Mouse (Mus musculus) frontal cortex, postnatal 25 days (tissue): Measurements from ENCODE around the gene Stx6.

ENCODE experiments used
- DNase-seq, 2 experiments: peaks; one replicate each; pipeline ENCODE4 v3.0.0; 2022; ENCODE audit warnings: low spot score in 2 of 2

The Stx6 gene

DNA sequence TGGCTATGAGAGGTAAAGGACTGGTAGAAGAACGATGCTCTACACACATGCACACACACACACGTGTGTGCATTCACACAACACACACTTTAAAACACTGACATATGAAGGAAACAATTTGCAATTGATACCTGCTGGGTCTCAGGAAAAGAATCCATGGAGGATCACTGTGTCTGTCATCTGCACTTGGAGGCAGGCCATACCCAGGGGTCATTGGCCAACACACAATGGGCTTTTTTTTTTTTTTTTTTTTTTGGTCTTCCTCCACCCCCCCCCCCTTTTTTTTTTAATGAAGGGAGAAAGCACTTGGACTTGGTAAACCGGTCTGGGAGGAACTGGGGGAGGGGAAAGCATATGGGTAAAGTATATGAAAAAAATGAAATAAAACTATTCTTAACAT is 49.3 kb downstream of the Stx6 start:
- DNase-seq = no peak

DNA sequence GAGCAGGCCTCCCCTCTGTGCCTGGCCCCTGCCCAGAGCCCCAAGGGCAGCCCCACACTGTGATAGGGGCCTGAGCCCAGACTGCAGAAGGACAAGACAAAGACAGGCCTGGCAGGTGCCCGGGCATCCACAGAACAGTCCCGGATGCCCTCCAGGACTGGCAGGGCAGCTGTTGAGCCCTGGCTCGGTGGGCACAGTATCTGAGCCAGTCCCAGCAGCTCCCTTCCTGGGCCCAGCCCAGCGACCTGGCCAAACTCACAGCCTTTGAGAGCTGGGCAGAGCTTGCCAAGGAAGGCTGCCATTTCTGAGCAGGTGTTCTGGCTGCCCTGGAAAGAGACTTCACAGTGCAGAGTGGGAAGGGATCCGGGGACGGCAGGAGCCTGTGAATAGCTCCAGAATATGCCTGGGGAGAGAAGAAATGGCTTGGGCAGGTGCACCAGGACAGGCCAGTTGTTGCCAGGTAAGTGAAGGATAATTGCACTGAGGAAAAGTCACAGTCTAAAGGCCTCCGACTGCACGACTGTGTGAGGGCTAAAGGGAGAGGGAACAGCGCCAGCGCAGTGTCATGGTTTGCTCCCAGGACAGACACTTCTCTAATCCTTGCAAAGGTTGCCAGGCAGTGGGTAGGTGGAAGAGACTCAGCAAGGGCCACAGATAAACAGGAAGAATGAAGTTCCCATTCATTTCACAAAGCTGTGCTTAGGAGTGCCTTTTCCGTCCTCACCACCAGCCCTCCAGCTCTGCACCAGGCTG is 51.7 kb downstream of the Stx6 start:
- no peak for DNase-seq

DNA sequence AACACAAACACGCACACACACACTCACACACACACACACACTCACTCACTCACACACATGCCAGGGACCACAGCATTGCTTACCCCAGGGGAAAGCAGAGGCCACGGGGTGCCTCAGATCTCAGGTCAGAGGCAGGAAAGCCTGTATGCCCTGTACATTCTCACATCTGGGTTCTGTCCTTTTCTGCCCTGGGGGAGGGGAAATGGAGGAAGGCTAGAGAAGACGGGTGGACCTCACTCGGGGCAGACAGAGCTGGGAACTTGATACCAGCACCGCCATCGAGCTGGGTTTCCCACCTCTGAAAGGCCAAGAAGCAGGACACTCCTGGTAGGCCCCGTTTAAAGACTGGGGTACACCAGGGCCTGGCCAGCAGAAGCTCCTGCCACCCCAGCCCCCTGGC is 52.5 kb downstream of the Stx6 start:
- no peak for DNase-seq

DNA sequence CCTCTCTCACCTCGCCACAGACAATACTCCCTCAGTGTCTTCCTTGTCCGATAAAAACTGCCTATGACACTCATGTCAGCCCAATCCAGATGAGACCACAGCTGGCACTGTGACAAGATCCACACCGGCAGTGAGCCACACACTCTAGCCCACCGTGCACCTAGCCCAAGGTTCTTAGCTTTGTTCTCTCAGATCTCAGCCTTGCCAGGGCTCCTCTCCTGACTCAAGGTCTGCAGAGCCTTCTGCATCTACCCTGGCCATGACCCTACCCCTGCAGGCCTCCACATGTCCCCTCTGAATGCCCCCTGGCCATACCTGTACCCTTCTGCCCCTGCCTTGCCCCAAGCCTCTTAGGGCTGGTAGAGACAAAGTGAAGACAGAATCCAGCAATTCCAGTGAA is 53.6 kb downstream of the Stx6 start:
- no peak for DNase-seq

- no peak for DNase-seq
Measured at GRCm38 (mm10) chr1:155212493-155212892, 54.0 kb downstream of the Stx6 start.

- DNase-seq = no peak
Measured at GRCm38 (mm10) chr1:155212936-155213774, 54.6 kb downstream of the Stx6 start.

- DNase-seq = no peak
Measured at GRCm38 (mm10) chr1:155213912-155214311, 55.4 kb downstream of the Stx6 start.

GRCm38 (mm10) chr1:155215066-155215764 is 56.7 kb downstream of the Stx6 start:
- DNase-seq = no peak

- no peak for DNase-seq
Measured at GRCm38 (mm10) chr1:155216313-155216712, 57.8 kb downstream of the Stx6 start.

- DNase-seq = no peak
Measured at GRCm38 (mm10) chr1:155216844-155217243, 58.3 kb downstream of the Stx6 start.

DNA sequence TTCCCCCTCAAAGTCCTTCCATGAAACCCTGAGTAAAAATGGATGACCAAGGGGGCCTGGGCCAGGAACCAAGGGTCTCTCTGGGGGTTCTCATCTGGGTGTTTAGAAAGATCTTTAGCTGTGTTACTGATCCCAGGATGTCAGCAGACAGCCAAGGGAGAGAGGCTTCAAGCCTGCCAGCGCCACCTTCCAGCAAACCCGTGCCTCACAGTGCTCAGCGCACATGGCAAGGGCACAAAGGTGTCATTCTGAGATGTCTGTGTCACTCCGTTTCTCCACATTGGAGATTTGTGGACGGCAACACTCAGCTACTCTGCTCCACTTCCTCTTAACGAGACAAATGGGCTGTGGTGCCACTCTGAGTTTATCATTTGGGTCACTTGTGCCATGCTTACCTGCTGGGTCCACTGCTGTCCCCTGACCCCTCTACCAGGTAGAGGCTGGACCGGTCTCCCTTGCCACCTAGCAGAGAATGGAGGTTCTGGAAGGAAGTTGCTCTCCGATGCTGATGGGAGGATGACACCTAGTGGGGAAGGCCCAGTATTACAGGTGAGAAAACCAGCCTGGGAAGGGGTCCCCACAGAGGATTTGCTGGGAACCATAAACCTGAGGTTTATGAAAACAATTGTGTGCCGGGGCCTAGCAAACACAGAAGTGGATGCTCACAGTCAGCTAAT is 59.5 kb downstream of the Stx6 start:
- DNase-seq = no peak

DNA sequence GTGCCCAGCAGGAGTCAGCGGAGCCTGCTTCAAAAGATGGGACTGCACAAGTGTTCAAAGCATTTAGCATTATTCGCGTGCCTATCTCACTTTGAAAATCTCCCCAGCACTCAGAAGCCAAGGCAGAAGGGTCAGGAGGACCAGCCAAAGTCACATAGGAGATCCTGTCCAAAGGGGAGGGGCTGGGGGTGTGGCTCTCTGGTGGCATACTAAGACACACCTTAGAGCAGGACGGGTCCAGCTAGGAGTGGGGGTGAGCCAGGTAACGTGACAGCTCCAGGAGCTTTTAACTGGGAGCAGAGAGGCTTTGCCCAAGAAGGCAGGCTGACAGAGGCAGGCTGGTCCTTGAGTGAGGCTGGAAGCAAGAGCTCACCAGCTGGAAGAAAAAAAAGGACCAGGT is 60.4 kb downstream of the Stx6 start:
- no peak for DNase-seq

DNA sequence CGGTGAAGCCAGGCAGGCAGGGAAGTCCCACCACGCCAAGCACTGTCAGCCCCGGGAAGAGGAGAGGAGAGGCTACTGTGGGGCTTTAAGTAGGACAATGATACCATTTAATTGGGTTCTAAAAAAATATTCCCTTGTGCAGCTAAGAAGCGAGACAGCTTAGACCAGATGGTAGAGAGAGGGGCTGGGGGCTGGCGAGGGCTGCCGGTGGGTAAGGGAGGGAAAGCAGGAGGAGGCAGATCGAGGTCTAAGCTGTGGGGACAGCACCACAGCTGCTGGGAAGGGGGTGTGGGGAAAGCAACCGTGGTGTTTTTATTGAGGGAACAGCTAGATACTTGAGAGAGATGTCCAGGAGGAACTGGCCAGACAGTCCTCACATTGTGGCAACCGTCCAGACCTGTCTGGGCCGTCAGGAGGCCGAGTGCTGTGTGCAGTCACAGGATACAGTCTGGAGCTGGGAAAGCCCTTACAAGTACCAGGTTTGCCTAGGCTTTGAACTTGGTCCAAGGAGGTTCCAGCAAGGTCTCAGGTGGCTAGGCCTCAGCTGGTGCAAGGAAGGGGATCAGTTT is 63.7 kb downstream of the Stx6 start:
- DNase-seq = no peak

GRCm38 (mm10) chr1:155223036-155223435 is 64.5 kb downstream of the Stx6 start:
- no peak for DNase-seq

DNA sequence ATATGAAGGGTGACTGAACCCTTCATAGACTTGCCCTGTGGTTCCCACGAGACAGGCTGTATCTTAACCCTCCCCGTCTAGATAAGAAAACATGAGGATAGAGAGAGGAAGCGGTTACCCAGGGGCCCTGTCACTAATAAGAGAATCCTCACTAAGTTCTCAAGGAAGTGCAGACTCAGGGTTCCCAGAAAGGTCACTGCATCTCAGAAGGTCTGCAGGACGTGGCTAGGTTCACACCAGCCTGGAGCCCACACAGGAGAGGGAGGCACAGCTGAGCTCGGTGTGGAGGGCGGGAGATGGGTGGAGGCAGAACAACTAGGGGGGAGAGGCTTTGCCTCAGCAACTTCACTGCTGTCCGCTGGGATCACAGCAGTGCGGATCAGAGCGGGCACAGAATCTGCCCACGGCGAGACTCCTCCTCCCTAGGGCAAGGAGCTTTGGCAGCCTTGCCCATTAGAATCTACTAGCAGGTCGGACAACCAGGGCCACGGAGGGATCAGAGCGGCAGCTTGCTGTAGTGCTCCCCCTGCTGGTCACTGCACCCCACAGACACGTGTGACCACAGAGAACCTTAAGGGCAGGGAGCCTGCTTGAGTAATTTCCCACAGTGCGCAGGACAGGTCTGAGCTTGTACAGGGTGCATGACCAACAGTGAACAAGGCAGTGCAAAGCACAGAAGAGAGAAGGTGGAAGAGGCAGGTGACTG is 65.5 kb downstream of the Stx6 start:
- peak; percentile 62 to 67 for DNase-seq

DNA sequence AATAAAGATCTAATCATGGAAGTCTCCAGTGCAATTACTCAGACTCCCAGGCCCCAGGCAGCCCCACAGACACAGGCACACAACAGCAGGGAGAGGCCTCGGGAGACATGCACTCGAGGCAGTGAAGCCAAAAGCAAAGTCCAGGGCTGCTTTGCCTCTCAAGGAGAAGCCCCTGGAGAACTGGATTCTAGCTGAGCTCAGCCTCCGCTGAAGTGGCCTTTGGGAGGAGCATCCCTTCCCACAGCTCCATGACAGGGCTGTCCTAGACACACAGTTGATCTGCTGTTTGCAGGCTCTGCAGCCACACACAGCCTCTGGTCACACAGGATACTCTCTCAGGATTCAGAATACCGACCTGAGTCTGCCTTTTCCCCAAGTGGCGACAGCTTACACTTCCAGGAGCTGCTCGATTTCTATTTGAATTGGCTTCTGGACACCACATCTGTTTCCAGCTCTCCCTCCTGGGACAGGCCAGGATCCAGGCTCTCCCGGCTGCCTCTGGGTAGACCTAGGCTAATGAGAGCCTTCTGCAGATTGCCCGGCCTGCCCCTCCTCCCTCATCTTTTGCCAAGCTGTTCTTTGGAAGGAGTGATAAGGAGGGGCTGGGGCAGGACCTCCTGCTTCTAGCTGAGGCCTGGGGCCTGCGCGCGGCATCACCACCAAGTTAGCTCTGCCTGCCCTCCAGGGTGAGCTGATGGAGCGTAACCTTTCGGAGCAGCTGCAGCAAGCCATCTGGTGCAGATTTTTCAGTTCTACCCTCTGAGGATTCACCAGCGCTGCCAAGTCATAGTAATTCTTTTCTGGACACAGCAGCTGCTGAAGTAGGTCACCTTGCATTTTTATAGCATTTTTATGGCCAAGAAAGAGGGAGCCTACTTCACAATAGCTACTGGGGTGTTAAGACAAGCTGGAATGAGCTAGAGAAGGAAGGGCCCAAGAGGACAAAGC is 71.2 kb downstream of the Stx6 start:
- no peak for DNase-seq

DNA sequence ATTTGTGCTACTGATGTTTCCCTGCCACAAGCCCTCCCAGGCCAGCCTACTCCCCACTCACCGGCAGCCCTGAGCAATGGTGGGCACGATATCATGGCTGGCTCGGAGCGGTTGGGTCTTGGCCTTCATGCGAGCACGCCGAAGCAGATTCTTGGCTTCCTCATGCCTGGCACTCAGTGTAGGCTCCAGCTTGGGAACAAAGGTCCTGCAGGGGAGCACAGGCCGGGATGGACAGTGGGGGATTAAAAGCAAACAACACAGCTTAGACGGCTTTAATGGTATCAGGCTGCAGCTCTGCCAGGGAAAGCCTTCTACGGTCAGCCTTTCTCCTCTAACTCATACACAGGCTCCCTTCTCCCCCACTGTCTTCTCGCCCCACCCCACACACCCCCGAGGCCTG is 73.9 kb downstream of the Stx6 start:
- DNase-seq = no peak

DNA sequence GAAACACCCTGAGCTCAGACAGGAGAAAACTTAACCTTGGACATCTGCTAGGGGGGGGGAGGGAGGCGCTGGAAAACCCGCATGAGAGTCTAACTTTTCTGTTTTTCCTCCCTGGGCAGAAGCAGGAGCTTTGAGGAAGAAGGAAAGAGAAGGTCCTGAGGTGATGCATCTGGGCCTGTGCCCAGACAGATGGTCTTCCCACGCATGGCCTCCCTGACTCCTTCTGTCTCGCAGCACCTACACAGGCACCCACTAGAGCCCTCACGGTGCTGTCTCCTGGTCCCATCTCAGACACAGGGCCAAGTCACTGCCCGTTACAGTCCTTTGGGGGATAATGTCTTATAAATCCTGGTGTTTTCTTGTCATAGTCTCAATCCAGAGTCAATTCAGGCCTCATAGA is 74.3 kb downstream of the Stx6 start:
- DNase-seq = no peak

DNA sequence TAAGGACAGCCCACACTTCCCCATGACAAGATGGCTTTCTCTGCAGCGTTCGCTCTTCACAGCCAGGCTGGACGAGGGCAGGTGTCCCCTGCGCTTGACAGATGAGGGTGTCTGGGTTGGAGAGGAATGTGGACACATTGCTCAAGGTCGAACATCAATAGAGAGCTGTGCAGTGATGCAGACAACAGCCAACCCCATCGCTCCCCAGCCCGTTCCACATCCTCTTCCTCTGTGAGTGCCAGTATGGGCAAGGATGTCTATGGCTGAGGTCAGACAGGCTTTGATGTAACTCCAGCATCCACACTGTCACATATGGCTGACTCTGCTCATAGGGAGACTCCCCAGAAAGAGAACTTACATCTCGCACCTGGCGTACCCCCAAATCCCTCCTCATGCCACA is 74.9 kb downstream of the Stx6 start:
- DNase-seq = no peak
